Mouse (Mus musculus) right cerebral cortex, adult 18-20 months (tissue): ENCODE data around the gene Cep95.
"Not testable (repeated sequence)": the region's sequence is repeated elsewhere in the genome, so short reads cannot be mapped to it uniquely, and the experiment has no call there.

Source experiments
- DNase-seq: peaks from one replicate; pipeline ENCODE4 v3.0.0; 2022; ENCODE audit warnings: mixed read lengths

Cep95 gene

DNA sequence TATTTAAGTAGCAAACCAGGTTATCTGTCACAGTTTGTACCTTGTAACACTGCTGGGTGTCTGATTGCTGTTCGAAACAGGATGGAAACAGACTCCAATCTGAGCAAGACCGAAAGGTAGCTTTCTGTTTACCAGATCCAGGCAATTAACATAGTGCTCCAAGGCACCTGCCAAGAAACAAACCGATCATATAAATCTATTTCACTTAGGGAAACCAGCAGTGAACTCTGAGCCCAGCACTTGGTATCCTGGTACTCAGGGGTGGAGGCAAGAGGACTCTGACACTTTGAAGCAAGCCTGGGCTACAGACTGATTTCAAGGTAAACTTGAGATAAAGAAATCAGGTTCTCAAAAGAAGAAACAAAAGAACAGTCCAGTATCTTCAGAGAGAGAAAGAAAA lies 11.7 kb upstream of the Cep95 start:
- DNase-seq, result no peak

DNA sequence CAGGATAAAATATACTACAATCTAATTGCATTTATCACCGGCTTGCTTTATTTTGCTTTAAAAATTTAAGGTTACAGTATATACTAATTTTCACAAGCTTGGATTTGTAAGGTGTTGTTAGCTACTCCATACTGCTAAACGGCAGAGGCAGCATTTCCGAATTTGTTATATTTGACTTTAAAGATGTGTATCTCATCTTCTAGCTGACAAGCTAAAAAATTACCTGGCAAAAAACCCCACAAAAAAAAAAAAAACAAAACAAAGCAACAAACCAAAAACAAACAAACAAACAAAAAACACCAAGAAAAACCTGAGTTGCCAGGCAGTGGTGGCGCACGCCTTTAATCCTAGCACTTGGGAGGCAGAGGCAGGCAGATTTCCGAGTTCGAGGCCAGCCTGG lies 10.9 kb upstream of the Cep95 start:
- DNase-seq, result no peak

DNA sequence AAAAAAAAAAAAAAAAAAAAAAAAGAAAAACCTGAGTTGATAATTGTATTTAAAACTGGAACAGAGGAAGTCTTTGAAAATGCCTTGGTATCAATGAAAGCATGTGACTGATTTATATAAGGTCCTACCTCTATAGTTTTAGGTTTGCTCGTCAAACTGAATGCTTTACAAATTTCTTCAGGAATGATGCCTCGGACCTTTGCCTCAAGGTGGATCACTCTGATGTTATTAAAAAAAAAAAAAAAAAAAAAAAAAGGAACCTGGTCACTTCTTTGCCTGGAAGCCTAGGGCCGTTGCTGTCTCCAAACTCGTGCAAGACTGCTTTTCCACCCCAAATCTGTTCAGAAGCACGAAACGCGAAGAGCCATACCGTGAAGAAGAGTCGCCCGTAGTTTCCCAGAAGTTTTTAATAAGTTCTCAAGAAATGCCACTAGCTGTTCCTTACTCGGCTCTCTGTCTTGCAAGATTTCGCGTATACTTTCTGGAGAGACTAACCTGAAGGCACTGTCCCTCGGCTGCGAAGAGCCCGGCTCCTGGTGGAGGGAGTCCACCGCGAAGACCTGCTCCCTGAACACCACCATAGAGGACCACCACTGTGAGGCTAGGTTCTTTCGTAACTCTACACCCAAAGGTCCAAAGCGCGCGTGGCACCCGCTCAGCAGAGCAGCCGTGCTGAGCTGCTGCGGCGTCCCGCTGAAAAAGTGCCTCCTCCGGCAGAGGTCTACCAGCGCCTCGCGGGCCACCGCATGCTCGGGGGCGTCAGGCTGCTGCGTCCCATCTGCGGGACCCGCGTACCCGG lies 10.3 kb upstream of the Cep95 start:
- DNase-seq, result no peak

DNA sequence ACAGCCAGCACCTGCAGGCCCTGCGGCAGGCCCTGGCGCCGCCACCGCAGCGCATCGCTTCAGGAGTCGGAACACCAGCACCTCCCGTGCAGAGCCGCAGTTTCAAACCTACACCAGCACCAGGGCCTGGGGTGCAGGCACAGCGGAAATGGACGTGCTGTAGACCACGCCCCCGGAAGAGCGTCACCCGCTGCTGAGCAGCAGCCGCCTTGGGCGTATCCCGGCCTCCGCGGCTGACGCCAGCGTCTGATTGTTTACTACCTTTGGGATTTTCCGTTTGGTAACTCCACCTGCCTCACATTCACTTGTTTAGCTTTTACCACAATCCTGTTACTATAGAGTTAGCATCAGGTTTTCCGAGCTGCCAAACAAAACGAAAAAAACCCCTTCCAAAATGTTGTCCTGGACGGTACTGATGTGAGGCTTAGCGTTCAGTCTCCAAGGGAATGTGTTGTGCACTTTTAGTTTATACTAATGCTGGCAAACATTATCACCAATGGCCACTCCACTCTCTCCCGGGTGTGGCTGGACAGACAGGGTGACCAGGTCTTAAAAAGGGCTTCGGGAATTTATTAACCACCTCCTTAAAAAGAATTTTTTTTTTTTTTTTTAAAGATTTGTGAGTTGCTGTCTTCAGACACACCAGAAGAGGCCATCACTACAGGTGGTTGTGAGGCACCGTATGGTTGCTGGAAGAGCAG lies 9.5 kb upstream of the Cep95 start, which contains the start of gene Polg2:
TSS of gene Polg2 (minus strand) at position 150 of the 701 bp plus-strand sequence.
- peak; percentile 94 for DNase-seq

DNA sequence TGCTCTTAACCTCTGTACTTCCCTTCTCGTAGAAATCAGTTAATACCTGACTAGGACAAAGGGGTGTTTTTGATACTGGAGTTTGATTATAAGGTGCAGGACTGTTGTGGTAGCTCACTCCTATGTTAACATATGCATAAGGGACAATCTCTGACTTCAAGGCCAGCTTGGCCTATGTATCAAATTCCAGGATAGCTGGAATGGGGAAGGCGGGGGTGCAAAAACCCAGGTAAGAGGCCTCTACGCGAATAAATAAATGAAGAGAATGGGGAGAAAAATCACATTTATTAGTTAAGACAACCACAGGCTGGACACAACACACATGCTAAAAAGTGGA lies 9.0 kb upstream of the Cep95 start:
- DNase-seq, result no peak

DNA sequence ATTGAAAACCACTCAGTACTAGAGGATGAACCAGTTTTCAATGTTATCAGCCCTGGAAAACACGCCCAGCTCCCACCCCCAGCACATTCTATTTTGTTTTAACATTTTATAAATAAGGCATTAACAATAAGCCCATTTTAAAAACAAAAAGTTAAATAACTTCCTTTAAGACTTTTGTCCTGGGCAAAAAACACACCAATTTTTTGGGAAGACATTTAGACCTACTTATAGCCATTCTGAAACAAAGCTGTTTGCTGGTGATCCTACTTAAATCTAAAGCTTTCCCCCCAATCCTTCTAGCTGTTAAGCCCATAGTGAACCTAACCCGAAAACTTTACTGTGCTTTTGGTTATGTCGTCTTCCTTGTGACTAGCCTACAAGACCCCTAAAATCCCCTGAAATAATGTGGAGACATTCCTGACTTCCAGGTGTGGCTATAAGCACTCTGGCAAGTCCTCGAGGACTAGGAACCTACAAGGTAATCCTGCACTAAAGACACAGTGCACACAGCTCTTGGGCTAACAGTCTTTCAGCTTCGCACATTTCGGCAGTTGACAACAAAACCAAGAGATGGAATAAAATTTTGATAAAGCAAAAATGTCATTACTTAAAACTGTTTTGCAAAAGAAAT lies 8.3 kb upstream of the Cep95 start:
- no peak for DNase-seq

DNA sequence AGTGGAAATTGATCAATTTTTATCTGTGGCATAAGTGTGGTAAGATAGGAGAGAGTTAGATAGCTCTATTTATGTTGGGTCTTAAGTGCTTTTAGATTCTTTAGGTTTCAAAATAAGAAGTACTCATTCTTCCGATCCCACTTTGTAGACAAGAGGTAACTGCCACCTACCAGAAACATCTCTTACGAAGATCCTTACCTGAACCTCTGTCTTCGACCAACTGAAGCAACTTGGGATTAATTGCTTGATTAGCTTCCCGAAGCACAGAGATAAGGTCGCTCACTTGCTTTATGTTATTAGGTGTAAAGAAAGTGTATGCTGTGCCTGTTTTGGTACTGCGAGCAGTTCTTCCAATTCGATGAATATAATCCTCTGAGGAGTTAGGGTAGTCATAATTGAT lies 6.8 kb upstream of the Cep95 start:
- not testable (repeated sequence) for DNase-seq

DNA sequence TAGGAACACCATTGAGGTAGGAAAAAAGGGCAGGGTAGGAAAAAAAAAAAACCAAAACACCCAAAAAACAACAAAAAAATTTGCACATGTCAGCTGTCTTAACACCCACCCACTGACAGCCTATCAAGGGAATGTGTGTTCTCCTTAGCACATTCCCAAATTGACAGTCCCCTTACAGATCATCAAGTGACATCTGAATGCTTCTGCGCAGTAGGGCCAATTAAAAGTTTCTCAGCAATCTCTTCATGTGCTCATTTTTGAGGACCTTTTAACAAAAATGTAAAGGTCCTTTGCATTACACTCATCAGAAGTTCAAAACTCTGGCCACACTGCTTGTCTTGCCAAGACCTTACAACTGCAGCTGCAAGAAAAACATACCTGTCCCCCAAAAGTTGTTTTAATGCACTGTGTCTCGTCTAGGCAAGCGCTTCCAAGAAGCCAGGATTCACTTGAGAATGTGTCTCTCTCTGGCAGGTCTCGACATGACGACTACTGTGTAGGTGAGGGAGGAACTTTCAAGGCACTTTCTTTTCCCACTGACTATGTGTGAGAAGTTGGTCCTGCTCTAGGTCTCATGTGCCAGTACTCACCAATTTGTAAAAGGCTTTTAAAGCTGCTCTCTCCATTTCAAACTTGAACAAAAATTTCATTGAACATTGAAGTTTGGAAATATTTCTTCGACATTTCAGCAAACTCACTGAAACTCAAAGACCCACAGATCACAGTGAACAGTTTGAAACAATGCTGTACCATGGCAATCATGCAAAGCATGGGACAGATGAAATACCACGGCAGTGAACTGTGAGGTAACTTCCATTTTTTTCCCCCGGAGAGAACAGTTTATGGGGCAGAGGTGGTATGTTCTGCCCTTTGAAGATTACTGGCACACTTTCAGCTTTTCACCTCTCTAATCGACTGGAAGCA lies 5.9 kb upstream of the Cep95 start:
- no peak for DNase-seq

DNA sequence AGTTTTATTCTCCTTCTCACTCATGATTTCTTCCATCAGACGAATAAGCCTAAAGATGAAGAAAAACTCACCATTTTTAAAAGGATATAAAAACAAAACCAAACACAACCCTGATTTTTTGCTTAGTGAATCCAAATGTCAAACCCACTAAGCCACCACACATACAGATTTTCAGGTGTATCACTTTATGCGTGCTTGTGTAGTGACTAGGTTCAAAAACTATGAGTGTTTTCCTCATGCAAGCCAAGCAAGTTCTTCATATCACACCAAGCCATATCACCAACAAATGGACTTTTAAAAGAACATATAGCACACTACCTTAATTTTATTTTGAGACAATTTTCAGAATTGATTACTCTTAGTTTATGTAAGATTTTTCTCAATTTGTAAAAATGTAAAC lies 4.6 kb upstream of the Cep95 start:
- DNase-seq, result no peak

DNA sequence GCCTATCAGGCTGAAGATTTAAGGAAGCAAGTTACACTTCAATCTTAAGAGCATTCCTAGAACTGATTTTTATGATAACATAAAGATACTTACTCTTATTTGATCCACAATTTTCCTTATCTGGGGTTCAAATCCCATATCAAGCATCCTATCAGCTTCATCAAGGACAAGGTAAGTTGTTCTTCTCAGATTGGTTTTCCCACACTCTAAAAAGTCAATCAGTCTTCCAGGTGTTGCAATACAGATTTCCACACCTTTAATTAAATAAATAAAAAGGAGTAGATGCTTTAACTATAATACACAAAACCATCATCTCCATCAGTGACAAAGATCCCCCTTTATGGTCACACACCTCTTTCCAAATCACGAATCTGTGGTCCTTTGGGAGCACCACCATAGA lies 4.0 kb upstream of the Cep95 start:
- no peak for DNase-seq

DNA sequence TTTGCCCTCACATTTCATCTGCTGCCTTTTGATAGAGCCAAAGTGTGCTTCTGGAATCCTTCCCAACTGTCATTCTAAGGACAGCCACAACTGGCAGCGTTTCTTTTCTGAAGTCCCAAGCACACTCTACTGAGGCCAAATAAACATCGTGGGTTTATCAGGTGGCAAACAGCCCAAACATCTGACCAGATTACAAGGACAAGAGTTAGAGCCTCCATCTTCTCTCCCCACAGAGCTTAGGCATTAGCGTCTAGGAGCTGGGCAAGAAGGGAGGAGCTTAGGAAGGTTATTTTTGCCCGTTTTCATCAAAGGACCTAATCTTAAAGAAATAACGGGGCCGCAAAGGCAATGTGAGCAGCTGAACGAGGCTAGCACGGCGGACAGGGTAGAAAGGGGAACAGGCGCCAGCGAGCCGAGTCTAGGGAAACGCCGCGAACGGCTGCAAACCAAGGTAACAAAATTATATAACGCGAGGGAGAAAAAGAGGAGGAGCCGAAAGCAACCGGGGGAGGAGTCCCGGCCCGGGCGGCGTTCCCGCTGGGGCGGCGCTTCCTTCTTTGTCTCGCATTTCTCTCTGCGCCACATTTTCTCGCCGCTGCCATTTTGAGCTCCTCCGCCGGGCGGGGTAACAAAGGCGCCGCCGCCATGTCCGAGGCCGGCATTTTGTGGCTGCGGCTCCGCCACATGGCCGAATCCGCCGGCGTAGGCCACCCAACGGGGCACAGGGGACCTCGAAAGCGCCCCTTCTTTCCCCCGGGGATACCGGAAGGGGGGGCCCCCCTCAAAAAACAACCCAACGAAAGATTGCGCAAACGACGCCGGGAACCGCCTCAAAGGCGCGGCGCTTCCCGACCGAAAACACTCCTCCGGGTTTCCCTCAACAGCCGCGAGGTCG lies 1.7 kb upstream of the Cep95 start:
- peak; percentile 87 for DNase-seq

DNA sequence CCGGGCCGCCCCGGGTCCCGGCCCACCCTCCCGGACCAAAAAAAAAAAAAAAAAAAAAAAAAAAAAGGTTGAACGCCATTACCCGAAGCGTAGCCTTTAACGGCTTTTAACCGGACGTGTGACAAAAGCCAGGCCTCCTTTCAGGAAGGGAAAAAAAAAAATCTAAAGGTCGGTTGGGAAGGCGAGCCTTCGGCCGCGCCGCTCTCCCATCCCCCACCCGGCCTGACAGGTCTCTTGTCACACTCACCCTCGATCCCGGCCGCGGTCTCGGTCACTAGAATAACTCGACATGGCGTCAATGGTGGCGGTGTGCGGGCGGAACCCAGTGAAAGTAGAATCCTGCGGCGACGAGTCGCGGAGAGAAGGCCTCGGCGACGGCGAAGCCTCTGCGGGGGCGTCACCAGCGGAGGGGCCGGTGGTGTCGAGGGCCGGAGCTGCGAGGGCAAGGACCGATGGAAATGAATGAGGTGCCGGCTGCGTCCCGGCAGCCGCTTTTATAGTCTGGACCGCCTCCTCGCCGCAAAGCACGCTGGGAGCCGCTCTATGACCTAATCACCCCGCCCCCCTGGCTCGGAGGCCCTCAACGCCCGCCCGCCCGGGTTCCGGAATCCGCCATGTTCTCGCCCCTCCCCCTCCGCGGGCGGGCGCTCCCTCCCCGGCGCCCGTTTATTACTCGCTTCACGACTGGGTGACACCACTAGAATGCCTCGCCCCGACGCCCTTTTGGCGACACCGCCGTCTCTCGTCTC lies 852 bp upstream of the Cep95 start:
- DNase-seq, result peak; percentile 97

DNA sequence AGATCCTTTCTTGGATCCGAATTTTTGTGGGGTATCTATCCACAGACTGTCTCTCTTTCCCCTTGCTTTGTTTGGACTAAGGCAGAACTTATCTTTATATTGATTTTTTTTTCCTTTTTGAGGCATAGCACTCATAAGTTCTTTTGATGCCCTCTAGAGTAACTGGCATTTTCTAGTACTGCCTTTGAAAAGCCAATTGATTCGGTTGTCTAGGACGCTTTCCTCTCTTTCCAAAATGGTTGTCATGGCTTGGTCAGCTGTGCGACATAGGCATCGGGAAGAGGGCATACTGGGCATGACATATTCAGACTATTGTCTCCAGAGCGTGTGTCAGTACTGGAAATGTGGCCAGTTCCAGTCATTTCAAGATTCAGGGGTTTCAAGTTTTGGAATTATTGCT lies 597 bp downstream of the Cep95 start:
- no peak for DNase-seq

DNA sequence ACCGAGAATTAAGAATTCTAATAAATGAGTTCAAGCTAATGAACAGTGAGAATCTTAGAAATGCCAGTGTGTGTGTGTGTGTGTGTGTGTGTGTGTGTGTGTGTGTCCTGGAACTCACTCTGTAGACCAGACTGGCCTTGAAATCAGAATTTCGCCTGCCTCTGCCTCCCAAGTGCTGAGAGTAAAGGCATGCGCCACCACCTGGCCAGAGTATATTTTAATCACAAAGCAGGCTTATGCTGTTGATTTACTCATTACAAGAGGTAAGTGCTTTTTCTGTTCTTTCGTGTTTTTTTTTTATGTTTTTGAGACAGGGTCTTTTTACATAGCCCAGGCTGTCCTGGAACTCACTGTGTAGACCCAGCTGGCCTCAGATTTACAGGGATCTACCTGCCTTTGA lies 4.8 kb downstream of the Cep95 start:
- DNase-seq, result no peak

DNA sequence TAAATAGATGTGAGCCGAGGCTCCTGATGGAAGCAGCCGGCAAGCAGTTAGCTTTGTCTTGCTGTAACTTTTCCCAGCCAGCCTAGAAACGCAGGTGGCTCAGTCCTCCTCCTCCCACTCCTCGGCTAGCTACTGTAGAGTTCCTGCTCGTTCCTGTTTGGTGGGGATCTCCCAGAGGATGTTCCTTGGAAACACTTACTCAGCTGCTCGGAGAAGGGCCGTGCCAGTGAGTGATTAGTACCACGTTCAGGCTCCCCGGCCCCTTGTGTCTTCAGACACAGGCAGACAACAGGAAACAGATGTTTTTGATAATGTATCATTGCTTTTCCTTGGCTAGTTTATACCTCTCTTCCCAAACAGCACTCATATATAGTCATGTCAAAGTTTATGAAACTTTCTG lies 6.6 kb downstream of the Cep95 start:
- DNase-seq, result no peak

DNA sequence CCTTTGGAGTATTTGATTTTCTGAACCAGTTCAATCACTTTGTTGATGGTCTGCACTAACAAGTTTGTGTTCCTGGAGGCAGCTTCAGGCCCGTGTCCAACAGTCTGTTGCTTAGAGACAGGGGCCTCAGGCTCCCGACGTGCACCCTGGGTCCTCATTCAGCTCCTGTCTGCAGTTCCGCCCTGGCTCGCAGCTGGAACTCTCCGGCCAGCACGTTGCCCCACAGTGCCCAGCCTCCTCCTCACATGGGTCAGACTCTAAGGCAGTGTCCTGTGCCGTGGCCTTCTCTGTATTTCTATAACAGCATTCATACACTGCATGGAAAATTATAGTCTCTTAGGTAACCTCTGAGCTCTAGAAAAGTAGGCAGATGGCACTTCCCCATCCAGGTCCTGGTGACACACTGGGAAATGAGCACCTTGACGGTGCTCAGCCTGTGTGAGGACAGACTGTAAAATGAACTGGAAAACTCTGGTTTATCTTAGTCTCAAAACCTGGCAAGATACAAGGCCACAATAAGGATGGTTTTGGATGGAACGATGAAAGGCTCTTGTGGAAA lies 13.1 kb downstream of the Cep95 start:
- no peak for DNase-seq

DNA sequence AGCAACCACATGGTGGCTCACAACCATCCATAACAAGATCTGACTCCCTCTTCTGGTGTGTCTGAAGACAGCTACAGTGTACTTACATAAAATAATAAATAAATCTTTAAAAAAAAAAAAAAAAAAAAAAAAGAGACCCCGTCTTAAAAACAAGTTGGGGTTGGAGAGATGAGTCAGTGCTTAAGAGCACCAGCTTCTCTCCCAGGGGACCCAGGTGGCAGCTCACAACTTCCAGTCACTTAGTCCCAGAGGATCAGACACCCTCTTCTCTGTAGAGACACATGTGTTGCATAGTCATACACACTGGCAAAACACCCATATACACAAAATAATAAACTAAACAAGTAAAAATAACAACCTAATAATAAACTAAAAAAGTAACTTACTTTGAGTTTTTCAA lies 18.4 kb downstream of the Cep95 start:
- DNase-seq, result not testable (repeated sequence)

DNA sequence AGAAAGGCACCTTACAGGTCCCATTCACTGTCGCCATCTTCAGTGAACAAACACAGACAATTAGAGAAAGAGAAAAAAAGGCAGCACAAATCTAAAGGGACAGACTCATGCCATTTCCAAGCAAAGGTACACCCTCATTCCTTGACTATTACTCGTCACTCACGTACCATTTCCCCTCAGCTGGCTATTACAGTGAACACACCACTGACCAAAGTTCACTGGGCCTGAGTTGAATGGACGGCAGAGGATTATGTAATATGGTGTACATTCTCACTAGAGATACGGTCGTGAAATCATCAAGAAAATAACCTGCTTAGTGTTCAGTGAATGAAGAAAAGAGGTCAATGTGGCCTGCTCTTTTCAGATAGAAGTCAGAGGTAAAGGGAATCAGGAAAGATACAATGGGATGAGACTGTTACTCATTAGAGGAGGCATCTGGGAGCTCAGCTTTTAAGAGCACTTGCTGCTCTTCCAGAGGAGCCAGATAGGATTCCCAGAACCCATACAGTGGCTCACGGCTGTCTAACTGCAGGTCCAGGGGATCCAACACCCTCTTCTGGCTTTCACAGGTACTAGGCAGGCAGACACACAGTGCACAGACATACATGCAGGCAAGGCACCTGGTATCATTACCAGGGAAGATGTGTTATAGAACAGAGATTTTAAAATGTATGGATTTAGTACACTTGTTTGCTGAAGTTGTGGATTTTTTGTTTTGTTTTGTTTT lies 23.5 kb downstream of the Cep95 start:
- DNase-seq, result no peak

DNA sequence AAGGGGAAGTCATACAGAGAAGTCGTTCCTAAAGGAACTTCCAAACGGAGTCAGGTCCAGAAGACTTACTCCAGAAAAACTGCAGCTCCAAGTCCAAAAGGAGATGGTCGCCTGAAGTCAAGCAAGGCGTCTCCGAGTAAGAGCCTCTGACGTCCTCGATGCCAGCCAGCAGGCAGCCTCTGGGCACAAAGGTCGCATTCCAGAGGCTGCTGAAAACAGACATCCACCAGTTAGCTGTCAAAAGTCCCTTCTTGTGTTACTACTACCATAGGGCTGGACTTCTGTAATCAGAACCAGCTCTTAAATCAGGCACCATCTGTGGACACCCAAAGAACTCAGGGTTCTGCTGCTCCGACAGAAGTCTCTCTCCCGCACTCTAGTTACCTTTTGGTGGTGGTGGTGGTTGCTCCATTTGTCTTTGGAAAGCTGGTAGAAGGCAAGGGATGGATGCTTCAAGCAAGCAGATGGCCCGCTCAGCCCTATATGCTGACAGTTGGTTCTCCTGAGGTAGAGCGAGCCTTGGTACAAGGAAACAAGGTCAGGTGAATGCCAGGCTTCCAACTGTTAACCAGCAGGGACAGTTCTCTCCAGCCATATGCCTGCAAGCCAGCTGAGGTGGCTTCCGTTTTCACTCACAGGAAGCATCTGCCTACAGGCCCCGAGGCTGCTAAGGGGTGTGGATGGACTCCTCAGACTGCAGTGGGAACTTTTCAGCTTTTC lies 25.7 kb downstream of the Cep95 start:
- peak; percentile 32 for DNase-seq
